Mouse (Mus musculus): ENCODE results near the gene Xpo1.

Xpo1 gene

DNA sequence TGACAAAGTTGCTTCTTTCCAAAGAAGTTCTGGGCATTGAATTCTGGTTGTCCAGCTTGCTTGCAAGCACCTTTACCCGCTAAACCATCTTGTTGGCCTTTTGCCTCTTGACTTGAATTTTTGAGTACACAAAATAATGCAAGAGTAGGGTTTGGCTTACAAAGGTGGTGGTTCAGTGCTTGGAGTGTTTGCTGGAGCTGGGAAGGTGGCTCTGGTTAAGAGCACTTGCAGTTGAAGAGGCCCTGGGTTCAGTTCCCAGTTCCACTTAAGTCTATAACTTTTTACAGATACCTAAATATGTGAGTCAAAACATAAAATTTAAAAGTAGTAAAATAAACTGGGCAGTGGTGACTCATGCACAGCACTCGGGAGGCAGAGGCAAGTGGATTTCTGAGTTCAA lies 42.5 kb downstream of the Xpo1 start:
- no peak for DNase-seq (ENCODE audit: low read depth, low spot score)

DNA sequence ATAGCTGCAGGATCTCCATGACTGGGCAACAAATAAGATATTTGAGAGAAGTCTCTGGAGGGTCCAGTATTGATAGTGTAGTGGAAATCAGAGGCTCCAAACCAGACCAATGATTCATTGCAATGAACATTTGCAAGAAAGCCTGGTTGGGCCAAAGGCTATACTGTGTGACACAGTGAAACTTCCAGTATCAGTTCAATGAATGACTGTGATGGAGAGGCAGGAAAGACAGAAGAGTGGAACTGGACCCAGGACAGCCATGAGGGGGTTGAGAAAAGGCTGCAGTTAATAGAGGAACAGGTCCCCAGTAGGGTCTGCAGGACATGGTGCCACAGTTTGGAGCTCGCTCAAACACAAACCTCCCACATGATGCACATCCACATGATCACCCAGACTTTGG lies 44.1 kb downstream of the Xpo1 start:
- no peak for DNase-seq (ENCODE audit: low read depth, low spot score)

DNA sequence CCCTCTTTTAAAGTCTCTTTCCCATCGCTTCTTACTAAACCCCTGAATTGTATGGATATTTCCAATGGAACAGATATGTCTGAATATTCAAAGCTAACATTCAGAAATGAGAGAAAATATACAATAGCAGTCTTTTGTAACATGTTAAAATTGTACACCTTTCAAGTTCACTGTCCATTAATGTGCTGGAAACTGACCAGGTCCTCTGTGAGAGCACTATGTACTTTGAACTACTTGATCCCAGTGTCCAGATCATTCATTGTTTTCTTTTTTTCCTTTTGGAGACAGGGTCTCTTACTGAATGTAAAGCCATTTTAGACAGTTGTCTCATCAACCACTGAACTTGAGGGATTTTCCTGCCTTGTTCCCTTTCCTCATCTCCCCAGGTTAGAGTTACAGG lies 47.3 kb downstream of the Xpo1 start:
- DNase-seq (ENCODE audit: low read depth, low spot score): no peak

DNA sequence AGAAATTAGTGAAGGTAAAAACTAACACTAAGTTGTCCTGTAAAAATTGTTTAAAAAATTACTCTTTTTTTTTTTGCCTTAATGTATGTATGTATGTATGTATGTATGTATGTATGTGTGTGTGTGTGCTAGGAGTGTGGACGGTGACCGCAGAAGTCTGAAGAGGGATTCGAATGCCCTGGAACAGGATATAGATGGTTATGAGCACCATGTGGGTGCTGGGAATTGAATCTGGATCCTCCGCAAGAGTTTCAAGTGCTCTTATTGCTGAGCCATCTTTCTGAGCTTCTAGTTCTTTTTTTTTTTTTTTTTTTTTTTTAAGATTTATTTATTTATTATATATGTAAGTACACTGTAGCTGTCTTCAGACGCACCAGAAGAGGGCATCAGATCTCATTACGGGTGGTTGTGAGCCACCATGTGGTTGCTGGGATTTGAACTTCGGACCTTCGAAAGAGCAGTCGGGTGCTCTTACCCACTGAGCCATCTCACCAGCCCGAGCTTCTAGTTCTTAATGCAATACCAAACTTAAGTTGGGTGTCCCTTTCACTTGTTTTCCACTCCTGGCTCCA lies 49.3 kb downstream of the Xpo1 start:
- DNase-seq (ENCODE audit: low read depth, low spot score): peak; percentile 32

DNA sequence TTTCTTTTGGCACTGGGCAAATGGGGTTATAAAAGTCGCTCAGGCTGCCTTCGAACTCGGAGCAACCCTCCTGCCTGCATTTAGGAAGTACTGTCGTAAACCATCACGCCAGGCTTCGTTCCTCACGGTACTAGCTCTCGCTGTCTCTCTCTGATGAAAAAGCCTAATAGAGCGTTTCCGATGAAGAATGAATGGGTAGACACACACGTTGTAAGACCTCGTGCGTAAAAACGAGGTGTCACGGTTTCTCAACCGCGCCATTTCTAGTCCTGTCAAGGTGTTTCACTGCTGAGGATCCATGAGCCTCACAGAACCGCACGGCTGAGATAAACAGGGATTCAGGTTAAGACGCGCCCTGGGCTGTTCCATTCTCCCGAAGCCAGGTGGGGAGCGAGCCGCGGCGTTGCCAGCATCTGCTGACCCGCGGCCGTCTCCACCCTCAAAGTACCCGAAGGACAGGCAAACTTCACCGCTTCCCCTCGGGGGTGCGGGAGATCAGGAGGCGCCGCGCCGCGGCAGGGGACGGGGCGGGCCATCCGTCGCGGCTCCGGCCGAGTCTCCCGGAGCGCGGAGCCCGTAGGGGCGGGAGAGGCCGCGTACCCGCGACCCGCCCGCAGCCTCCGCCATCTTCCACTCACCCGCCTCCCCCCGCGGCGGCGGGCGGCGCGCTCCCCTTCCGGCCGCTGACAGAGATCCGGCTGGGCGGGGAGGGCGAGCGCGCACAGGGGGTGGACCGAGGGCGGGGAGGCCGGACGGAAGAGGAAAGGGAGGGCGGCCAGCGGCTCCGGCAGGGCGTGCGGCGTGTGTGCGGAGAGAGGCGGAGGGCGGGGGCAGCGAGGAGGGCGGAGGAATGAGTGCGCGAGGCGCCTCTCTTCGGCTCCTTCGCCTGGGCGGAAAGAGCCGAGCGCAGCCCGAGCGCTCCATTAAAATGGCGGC lies 50.1 kb downstream of the Xpo1 start:
- DNase-seq (ENCODE audit: low read depth, low spot score): peak; percentile 99

DNA sequence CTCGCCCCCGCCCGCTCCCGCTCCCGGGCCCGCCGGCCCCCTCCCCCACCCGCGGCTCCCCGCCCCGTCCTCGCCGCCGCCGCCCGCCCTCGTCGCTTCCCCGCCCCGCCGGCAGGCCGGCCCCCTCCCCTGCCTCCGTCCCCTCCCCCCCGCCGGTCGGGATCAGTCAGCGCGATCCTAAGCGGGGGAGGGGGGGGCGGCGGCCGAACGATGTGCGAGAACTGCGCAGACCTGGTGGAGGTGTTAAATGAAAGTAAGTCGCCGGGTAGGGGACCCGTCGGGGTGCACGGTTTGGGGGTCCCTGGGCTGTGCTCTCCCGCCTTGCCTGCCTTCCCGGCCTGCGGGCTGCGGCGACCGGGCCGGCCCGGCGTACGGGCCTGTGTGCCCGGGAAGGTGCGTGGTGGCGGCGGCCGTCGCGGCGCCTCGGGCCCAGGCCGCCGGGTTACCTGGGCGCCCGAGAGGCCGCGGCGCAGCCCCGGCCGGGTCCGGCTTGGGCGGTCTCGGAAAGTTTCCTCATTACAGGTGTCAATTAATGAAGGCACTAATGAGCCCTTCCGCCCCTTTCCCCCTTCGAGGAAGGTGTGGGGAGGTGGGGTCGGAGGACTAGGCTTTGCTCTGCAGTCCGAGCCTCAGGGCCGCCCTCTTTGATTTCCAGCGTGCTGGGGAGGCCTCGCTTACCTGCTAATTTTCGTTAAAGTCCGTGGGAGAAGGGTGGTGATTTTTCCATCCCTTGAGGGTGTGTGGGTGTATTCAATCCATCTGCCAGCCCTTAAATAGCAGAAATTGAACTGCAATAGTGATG lies 51.1 kb downstream of the Xpo1 start, which contains the start of gene Usp34:
Gene Usp34, plus strand, starts transcription at position 132 of the 802 bp plus-strand sequence.
- peak; percentile 80 for DNase-seq (ENCODE audit: low read depth, low spot score)

DNA sequence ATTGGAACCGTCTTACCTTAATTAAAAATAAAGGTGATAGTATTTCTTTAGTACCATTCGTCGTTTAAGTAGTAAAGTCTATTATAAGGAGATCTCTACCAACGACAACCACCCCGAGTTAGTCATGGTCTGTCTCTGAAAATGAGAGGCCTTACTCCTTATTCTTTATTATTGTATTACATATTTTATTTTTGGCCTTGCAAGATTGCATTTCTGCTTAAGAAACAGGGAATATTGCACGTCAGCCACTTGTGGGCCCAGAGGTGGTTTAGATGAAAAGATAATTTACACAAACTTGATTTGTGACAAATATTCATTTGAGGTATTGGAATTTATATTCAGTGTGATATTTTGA lies 51.7 kb downstream of the Xpo1 start:
- DNase-seq (ENCODE audit: low read depth, low spot score): no peak

DNA sequence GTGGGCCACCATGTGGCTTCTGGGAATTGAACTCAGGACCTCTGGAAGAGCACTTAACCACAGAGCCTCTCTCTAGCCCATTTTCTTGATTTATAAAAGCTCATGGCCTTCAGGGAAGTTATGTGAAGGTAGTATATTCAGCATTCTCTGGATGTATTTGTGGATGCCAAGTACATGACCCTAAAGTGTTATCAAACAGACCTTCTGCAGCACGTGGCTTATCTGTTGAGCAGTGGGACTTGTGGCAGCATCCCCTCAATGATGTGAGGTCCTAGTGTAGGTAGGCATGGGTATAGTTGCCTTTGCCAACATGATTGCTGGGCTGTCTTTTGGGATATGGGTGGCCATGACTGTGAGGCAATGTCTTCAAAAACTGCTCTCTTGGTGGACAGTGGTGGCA lies 57.7 kb downstream of the Xpo1 start:
- DNase-seq (ENCODE audit: low read depth, low spot score): no peak

DNA sequence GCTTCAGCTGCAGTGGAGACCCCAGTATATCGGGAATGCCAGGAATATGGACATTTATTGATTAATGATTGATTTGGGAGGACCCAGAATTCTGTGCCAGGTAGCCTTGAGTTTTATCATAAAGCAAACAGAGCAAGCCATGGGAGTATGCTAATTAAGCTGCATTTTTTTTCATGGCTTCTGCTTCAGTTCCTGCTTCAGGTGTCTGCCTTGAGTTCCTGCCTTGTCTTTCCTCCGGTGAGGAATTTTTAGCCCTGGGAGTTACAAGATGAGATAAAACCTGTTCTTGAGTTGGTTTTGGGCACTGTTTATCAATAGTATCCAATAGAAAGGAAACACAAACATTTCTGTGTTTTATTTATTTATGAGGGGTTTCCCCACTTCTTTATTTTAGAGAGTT lies 73.6 kb downstream of the Xpo1 start:
- DNase-seq (ENCODE audit: low read depth, low spot score): no peak

DNA sequence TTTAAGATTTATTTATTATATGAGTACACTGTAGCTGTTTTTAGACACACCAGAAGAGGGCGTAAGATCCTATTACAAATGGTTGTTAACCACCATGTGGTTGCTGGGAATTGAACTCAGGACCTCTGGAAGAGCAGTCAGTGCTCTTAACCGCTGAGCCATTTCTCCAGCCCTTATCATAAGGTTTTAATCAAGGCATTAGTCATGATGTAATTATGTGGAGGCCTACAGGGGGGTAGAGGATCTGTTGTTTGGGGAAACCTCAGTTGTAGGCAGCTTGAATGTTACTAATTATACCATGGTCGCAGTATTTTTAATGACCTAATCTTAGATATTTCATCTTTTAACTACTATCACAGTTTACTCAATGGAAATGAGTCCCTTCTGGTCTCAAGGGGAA lies 76.3 kb downstream of the Xpo1 start:
- DNase-seq (ENCODE audit: low read depth, low spot score): no peak

DNA sequence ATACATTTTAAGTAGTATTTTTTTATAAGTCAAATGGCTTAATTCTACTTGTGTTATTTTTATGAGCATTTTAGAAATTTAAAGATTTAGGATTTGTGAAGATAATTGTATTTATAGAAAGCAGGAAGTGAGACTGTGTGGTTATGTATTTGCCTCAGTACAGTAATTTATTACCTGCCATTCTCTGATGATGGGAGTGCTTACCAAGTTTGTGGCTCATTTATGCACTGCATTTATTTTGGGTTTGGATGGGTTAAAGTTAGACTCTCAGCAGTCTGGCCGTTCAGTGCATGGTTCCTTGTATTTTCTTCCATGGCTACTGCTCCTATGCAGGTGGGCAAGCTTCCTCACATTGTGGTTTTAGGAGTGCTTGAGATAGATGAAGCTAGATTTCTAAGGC lies 79.3 kb downstream of the Xpo1 start:
- no peak for DNase-seq (ENCODE audit: low read depth, low spot score)
